Mouse (Mus musculus): ENCODE measurements around the gene Slc1a6. TPM values are rescaled to one million over a fixed set of nuclear protein-coding genes. Genes with fewer than 3 reads are reported as not detected.

The Slc1a6 gene
- 11.0 TPM for polyA plus RNA-seq (2015; fragmentation: Illumina TruSeq; extraction: RNeasy Lipid Tissue Mini Kit (QIAGEN cat#74804); ENCODE audit: low read depth, low replicate concordance)

DNA sequence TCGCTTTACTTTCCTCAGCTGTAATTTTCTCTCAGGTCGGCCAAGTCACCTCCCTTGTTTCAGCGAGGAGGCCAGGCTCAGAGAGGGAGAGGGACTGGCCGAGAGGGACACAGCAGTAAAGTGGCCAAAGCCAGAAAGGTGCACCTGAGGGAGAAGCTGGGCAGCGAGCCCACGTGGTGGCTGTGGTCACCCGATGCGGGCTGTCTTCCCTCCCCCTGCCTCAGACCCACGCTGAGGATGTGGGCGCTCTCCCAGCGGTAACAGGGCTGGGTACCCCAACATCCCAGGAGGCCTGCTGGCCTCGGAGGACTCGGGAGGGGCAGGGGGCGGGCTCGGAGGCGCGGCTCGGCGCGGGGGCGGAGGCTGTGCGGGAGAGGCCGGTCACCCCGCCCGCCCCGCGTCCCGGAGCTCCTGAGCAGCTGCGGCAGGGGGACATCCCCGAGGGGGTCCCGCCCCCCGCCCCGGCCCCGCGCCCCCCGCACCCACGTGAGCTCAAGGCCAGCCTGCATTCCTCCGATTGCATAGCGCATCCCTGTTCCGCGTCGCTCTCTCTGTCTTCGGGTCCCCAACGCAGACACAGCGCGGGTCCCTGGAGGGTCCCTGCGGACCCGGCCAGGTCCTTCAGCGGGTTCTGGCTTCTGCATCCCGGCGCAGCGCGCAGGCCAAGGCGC lies at the start of gene Slc1a6:
Slc1a6 (plus strand) TSS at position 516 of the 671 bp plus-strand sequence.

DNA sequence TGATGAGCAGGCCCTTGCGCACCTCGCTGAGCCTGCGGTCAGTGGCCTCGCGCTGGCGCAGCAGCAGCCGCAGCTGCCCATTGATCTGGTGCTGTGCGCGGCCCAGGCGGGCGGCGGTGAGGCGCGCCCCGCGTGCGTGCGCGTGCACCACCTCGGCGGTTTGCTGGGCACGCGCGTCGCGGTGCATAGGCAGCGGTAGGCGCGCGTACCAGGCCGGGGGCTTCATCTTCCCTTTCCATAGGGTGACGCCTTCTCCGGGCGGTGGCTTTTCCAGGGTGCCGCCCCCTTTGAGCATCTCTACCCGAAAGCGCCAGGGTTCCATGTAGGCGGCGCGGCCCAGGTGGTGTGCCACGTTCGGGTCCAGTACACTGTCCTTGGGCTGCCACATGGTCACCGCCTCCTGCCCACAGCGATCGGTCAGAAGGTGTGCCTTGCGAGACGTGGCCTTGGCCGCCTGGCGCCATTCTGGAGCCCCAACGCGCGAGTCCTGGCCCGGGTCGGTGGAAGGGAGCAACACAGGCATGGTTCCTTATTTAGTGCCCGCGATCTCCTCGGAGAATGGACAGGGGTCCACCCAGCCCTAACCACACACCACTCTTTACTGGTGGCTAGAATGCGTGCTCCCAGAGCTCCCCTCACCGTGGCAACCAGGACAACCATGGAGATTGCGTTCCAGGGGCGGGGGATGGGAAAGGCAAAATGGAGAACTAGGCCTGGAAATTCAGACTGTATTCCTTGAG lies 27.7 kb upstream of the Slc1a6 start, which contains the start of gene Ccdc105:
Ccdc105 (minus strand) TSS at position 614 of the 740 bp plus-strand sequence.

DNA sequence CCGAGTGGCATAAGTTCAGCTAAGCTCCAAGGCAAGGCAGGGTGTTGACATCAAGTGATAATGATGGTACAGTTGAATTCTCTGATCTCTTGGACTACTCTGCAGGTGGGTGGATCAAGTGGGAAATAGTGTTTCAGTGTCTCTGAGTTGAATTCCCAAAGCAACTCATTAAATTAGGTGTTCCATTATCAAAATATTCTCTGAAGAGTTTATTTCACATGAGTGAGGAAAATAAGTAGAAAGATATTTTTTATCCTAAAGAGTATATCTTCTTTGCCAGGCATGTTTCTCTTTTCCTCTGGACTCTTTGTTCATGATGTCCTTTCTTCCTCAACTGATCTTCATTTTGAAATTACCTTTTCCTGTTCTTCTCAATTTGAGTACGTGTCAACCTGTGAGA lies 71.8 kb downstream of the Slc1a6 start, which contains the start of gene Olfr1356:
Olfr1356 (minus strand) TSS at position 101 of the 400 bp plus-strand sequence.

Other genes starting within 250 kb of the Slc1a6 start
- 36.5 TPM for gene Ilvbl, start 206.2 kb upstream of the Slc1a6 start, polyA plus RNA-seq (2015; fragmentation: Illumina TruSeq; extraction: RNeasy Lipid Tissue Mini Kit (QIAGEN cat#74804); ENCODE audit: low read depth, low replicate concordance)
- 6.5 TPM for gene Syde1, start 188.5 kb upstream of the Slc1a6 start, polyA plus RNA-seq (2015; fragmentation: Illumina TruSeq; extraction: RNeasy Lipid Tissue Mini Kit (QIAGEN cat#74804); ENCODE audit: low read depth, low replicate concordance)
- gene Olfr1357, start 162.4 kb upstream of the Slc1a6 start, polyA plus RNA-seq (2015; fragmentation: Illumina TruSeq; extraction: RNeasy Lipid Tissue Mini Kit (QIAGEN cat#74804); ENCODE audit: low read depth, low replicate concordance), result not detected
- not detected for gene Casp14, start 62.2 kb upstream of the Slc1a6 start, polyA plus RNA-seq (2015; fragmentation: Illumina TruSeq; extraction: RNeasy Lipid Tissue Mini Kit (QIAGEN cat#74804); ENCODE audit: low read depth, low replicate concordance)
- not detected for gene Ccdc105, start 27.4 kb upstream of the Slc1a6 start, polyA plus RNA-seq (2015; fragmentation: Illumina TruSeq; extraction: RNeasy Lipid Tissue Mini Kit (QIAGEN cat#74804); ENCODE audit: low read depth, low replicate concordance)
- not detected for gene Olfr1356, start 71.7 kb downstream of the Slc1a6 start, polyA plus RNA-seq (2015; fragmentation: Illumina TruSeq; extraction: RNeasy Lipid Tissue Mini Kit (QIAGEN cat#74804); ENCODE audit: low read depth, low replicate concordance)
- not detected for gene Olfr1355, start 95.0 kb downstream of the Slc1a6 start, polyA plus RNA-seq (2015; fragmentation: Illumina TruSeq; extraction: RNeasy Lipid Tissue Mini Kit (QIAGEN cat#74804); ENCODE audit: low read depth, low replicate concordance)
- not detected for gene Olfr1354, start 132.7 kb downstream of the Slc1a6 start, polyA plus RNA-seq (2015; fragmentation: Illumina TruSeq; extraction: RNeasy Lipid Tissue Mini Kit (QIAGEN cat#74804); ENCODE audit: low read depth, low replicate concordance)
- gene Olfr8, start 170.1 kb downstream of the Slc1a6 start, polyA plus RNA-seq (2015; fragmentation: Illumina TruSeq; extraction: RNeasy Lipid Tissue Mini Kit (QIAGEN cat#74804); ENCODE audit: low read depth, low replicate concordance), result not detected
- gene Olfr1353, start 182.8 kb downstream of the Slc1a6 start, polyA plus RNA-seq (2015; fragmentation: Illumina TruSeq; extraction: RNeasy Lipid Tissue Mini Kit (QIAGEN cat#74804); ENCODE audit: low read depth, low replicate concordance), result not detected
- not detected for gene Olfr1352, start 200.6 kb downstream of the Slc1a6 start, polyA plus RNA-seq (2015; fragmentation: Illumina TruSeq; extraction: RNeasy Lipid Tissue Mini Kit (QIAGEN cat#74804); ENCODE audit: low read depth, low replicate concordance)
- gene Olfr1351, start 232.0 kb downstream of the Slc1a6 start, polyA plus RNA-seq (2015; fragmentation: Illumina TruSeq; extraction: RNeasy Lipid Tissue Mini Kit (QIAGEN cat#74804); ENCODE audit: low read depth, low replicate concordance), result not detected
- not detected for gene Olfr57, start 248.2 kb downstream of the Slc1a6 start, polyA plus RNA-seq (2015; fragmentation: Illumina TruSeq; extraction: RNeasy Lipid Tissue Mini Kit (QIAGEN cat#74804); ENCODE audit: low read depth, low replicate concordance)